Mouse (Mus musculus) kidney, postnatal 14 days (tissue): Measurements from ENCODE around the gene Zfhx2.

Experiments
- DNase-seq: peaks from one replicate; pipeline ENCODE4 v3.0.0; 2022; ENCODE audit warnings: mixed read lengths

The Zfhx2 gene

GRCm38 (mm10) chr14:55032695-55033225, 59.4 kb downstream of the Zfhx2 start:
- no peak for DNase-seq

DNA sequence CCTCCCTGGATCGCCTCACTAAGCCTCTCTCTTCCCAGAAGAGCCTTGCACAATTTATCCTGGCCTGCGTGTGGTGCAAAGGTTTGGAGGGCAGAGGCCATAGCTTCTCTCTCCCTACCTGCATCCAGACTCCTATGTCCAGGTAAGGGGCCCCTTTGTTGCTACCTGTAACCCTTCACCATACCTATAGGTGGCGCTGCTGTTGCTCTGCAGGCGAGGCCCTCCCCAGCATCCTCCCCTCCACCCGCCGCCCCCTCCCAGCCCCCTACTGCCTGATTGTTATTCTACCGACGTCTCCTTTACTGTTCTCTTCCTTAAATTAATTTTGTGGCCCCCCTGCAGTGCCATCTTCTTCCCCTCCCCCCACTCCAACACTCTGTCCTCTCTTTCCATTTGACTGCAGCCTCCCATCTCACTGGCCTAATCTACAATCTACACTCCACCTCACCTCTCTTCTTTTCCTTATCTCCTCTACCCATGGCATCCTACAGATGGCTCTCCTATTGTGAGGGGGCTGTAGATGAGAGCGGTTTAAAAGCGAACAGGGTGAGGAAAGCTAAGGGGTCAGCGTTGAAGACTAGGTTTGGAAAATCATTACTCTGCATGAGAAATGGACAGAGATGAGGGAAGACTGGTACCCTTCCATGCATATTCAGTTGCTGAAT, 63.0 kb downstream of the Zfhx2 start:
- no peak for DNase-seq

- no peak for DNase-seq
Observed at GRCm38 (mm10) chr14:55028333-55028835, 63.7 kb downstream of the Zfhx2 start.

DNA sequence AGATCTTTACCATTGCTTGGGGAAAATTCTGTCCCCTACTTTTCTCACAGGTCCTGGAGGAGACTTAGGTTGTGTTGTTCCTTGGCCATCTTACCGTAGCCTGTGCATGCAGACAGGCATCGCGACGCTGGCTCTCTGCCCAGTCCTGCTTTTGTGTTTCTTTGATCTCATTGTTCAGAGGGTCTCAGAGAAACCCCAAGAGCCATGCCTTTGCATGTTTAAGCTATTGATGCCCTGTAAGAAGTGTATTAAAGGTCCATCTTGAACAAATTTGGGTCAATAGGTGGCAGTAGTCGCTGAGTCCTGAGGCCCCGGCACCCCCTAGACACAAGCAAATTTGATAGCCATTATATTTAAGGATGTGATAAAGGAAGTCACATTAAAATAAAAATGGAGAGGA, 64.5 kb downstream of the Zfhx2 start:
- no peak for DNase-seq

GRCm38 (mm10) chr14:55027251-55027650, 64.9 kb downstream of the Zfhx2 start:
- DNase-seq: peak; percentile 66

DNA sequence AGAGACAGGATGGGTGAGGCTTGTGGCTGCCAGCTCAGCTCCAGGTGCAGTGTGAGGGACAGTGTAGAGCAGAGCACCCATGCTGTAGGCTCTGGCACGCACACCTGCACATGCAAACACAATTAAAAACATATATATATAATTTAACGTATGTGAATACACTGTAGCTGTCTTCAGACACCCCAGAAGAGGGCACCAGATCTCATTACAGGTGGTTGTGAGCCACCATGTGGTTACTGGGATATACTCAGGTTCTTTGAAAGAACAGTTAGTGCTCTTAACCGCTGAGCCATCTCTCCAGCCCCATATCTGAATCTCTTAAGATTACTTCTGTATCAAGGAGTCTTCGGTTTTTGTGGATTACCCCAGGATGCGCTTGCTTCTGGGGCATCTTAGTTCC, 66.6 kb downstream of the Zfhx2 start:
- no peak for DNase-seq

DNA sequence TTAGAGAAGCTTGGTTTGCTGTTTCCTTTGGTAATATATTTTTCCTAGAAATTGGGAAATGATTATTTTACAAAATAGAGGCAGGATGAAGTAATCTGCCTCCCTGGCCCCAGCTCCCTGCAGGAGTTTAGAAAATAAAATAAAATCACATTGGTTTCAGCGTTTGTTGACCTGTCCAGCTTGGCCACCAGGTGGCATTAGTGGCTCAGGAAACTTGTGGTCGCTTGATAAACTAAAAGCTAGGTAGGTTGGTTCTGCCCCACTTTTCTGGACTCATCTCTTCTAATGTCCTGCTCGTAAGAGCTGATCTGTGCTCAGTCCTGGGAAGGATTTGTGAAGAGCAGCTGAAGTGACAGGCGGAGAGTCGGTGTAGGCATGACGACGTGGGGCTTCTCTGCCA, 67.9 kb downstream of the Zfhx2 start:
- peak; percentile 64 for DNase-seq

DNA sequence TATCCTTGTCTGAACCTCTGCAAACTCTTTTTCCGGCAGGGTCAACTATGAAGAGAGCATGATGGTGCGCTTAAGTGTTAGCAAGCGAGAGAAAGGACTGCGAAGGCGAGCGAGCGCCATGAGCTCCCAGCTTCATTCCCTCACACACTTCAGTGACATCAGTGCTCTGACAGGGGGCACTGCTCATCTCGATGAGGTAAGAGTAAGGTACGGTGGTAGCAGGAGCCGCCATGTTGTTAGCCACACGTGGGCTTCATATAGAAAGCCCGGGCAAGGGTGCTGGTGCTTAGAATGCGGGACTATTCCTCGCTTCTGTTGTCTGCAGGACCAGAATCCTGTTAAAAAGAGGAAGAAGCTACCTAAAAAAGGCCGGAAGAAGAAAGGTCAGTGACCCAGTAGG, 69.1 kb downstream of the Zfhx2 start:
- DNase-seq: no peak

- no peak for DNase-seq
Observed at GRCm38 (mm10) chr14:55020394-55020793, 71.7 kb downstream of the Zfhx2 start.

- no peak for DNase-seq
Observed at GRCm38 (mm10) chr14:55016876-55017275, 75.2 kb downstream of the Zfhx2 start.

DNA sequence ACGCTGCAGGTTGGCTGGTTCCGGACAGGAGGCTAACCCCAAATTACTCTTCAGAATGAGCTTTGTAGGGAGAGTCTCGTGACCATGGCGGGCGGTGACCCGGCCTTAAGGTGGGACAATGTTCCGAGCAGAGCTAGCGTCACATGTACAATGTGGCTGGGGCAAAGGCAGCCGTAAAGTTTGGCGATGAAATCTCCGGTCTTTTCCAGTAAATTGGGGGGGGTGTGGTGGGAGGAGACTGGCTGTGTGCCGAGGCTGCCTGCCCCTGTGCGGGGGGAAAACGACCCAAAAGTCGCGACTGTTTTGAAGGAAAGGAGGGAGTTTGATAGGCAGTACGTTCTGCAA, 76.4 kb downstream of the Zfhx2 start:
- DNase-seq: no peak

DNA sequence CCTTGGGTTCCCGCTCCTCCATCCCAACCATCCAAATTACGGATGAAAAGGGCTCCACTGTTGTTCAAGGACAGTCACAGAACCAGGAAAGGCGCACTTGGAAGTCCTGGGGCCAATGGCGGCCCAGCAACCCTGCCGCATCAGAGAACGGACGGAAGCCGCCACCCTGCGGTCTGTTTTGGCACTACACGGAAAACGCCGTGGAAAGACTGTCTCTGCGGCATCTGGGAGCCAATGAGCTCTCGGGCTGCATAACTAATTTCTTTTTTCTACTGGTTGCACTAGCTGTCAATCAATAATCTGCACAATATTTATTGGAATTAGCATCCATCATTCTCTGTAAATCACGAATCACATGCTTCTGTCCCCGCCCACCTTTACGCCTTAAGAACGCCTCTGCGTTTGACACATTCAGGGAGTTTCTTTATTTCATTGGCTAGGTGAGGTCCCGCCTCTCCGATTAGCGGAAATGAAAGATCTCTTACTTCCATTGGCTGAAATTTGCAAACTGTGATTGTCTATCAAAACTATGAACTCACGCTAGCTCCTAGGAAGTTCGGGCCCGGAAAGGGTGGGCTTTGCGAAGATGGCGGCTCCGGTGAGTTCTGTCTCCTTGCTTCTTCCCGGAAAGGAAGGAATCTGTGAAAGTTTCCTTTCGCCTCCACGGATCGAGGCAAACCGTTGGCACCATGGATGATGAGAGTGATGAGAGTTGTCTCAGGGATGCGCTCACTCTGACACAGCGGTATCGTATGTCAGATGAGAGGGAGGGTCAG, 76.9 kb downstream of the Zfhx2 start, which contains the start of gene Ngdn:
Gene Ngdn, plus strand, starts transcription at position 464 of the 776 bp plus-strand sequence.
- peak; percentile 99 for DNase-seq

GRCm38 (mm10) chr14:55014591-55014990, 77.5 kb downstream of the Zfhx2 start:
- DNase-seq: no peak

GRCm38 (mm10) chr14:55011116-55011515, 81.0 kb downstream of the Zfhx2 start:
- no peak for DNase-seq
